Mouse (Mus musculus) thymus, postnatal 10 days (tissue): ENCODE results near the gene Man2a2.
"Not testable (repeated sequence)": the region's sequence is repeated elsewhere in the genome, so short reads cannot be mapped to it uniquely, and the experiment has no call there.

ENCODE experiments used
- DNase-seq, 2 experiments: peaks; one replicate each; pipeline ENCODE4 v3.0.0; 2021; ENCODE audit warnings: low spot score in 2 of 2

The Man2a2 gene

DNA sequence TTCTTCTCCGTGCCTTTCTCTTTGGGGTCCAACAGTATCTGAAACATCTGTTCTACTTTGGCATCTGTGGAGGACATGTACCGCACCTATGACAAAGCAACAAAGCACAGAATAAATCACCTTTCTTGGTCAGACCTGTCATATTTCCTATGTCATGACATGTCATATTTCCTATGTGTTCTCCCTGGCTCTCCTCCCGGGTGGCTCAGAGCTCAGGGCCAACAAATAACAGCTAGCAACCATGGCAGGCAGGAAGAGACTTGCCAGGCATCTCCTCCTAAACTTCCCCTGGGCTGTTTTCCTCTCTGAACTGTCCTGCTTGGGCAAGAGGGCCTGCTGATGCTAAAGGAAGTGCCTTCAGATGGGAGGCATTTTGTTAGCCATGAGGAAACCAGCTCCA lies 34.2 kb downstream of the Man2a2 start:
- DNase-seq: no peak

DNA sequence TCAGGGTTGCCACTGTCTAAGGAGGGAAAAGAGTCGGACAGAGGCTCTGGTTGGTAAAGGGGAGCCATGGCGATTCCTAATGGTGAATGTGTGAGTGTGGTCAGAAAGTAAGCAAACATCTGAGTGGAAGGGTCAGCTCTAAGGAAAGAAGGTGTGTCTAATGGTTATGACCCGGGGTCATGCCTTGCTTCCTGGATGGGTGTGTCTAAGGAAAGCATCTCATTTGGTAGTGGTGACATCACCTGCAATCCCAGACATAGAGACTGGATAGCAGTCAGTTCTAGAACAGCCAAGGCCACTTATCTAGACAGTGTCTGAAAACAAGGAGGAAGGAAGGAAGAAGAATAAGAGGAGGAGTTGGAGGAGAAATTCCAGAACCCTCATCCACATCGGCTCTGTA lies 36.3 kb downstream of the Man2a2 start:
- no peak for DNase-seq

- DNase-seq: no peak
Measured at GRCm38 (mm10) chr7:80331433-80331832, 39.7 kb downstream of the Man2a2 start.

DNA sequence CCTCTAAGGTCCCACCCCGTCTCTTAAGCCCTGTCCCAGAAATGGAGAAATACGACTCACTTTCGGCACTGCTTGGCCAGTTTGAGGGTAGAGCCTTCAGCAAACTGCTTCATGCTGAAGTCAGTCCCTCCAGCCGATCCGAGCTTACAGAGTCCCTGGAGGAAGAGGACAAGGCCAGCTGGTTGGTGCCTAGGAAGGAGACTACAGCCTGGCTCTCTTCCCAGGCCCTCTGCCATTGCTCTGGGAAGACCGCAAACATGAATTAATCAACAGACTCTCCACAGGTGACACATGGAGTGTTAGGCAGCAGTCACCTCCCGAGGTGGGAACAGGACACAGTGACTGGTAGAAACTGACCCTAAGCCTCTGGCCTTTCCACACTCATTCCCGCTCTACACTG lies 40.9 kb downstream of the Man2a2 start:
- no peak for DNase-seq

GRCm38 (mm10) chr7:80326076-80326475 lies 45.1 kb downstream of the Man2a2 start:
- no peak for DNase-seq

DNA sequence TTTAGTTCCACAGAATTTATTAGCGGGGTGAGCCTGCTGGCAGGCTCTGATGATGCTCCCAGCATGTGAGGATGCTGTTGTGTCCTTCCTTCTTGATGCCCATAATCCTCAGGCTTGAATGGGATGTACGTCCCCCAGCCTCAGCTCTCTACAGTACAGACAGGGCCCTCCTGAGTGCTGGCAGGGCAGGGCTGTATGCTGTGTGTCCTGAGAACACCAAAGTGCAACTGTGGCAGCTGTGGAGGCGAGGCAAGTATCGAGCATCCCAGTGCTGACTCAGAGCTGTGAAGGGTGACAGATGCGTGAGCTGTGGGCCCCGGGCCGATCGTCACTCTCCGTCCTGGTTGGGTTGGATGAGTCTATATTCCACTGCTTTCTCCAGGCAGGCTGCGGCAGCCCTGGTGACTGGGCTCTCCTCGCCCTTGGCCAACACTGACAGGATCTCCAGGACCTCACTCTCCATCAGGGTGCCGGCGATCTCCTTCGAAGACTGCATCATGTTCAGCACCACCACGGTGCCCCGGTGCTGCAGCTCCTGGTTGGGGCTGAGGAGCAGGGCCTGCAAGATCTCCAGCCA lies 45.8 kb downstream of the Man2a2 start:
- DNase-seq: no peak

DNA sequence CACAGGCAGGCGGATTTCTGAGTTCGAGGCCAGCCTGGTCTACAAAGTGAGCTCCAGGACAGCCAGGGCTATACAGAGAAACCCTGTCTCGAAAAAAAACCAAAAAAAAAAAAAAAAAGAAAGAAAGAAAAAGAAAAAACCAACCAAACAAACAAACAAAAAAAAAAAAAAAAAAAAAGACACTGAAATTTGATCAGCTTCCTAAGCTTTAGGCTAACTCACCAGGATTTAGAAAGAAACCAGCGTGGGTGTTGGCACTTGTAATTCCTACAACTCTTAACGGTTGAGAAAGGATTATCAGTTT lies 46.4 kb downstream of the Man2a2 start:
- DNase-seq: not testable (repeated sequence)

DNA sequence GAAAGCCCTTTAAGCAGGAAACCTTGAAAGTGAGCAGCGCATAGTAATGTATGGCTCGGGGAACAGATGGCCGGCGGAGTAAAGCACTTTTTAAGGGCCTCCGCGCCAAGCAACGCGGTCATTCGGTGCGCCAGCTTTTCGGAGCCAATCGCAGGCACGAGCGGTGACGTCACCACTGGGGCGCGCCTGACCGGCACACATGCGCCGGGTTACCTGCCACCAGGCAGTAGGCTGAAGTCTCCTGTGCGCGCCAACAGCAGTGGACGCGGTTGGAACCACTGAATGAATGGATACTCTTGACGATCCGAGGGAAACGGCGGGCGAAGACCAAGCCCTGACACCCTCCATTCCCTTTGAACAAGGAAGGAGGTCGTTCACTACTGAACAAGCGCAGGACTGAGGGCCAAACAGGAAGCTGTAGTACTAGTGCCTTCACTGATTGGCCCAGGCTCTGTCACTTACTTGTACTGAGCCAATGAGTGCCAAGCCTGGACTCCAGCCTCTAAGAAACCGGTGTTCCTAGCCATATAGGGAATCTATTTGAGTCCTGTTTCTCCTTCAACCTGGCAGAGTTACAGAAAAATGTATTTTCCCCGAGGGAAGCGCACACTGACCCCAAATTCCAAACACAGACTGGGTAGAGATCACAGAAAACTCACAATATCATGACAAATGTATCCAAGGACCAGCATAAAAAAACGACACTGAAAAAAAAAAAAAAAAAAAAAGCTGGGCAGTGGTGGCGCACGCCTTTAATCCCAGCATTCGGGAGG lies 46.9 kb downstream of the Man2a2 start, which contains the start of gene Rccd1:
TSS of gene Rccd1 (minus strand) at position 412 of the 773 bp plus-strand sequence.
- peak; percentile 85 to 88 for DNase-seq

DNA sequence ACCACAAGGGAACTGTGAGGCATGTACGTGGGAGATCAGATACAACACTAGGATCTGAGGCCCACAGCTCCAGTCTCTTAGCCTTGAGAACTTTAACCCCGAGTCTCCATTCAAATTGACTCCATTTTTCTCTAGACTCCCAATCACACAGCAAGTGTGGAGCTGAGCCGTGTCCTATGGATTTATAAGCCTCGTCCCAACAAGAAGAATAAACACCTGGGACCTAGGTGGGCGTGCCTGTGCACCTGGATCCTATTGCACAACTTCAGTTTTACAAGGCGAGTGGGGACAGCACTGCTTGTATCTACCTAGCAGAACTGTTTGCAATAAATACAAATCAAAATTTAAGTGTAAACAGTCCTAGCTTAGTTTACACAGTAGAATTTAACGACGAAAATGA lies 47.8 kb downstream of the Man2a2 start:
- no peak for DNase-seq

DNA sequence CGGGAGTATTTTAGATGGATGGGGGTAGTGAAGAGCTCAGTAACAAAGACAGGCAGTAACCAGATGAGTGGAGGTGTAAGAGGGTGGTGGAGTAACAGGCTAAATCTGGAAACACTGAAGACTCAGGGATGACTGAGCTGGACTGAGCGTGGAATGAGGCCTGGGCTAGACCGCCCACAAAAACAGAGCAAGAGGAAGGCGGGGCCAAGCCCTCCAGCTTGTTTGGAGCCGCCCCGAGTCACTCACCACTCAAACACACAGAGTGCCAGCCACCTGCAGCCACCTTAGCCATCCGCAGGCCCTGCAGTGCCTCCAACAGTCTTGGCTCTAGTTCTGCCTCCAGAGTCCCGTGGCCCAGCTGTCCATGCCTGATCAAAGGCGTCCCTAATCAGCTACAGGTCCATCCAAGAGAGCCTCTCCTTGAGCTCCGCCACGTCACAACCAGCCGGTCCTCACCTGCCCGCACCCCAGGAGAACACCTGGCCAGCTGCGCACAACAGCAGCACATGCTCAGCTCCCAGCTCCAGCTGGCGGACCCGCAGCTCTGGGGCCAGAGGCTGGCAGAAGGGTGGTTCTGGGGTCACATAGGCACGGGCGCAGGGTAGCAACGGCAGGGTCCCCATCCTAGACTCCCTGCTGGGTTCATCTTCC lies 51.2 kb downstream of the Man2a2 start:
- DNase-seq: no peak

DNA sequence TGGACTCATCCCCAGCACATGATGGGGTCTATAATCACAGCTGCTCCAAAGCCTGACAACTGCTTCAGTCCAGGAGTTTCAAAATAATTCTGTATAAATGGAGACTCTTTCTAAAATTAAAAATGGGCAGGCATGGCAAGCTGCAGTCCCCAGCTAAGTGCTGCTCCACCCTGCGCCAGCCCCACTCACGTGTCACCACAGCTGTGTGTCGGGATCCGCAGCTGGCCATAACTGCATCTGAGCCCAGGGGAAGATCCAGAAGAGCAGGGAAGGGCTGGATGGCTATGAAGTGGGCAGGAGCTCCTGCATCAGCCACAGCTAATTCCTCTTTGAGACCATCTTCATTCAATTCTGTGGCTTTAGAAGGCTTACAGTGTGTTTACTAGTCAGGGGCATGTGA lies 52.5 kb downstream of the Man2a2 start:
- DNase-seq: no peak

DNA sequence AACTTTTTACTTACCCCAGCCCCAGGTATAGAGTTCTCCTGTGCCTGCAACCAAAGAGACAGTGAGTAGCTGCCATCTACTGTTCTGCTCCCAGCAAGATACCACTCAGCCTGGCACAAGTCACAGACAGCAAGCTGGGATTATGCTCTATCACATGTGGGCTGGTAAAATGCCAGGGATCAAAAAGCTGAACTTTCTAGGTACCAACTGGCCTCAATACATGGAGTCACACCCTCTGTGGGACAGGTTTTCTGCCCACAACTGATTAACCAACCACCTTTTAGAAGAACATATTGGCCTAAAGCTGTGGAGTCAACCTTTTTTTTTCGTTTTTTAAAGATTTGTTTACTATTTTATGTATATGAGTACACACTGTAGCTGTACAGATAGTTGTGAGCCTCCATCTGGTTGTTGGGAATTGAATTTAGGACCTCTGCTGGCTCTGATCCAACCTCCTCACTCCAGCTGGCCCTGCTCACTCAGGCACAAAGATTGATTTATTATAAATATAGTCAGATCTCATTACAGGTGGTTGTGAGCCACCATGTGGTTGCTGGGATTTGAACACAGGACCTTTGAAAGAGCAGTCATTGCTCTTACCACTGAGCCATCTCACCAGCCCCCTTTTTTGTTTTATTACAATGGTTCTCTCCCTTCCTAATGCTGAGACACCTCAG lies 53.6 kb downstream of the Man2a2 start:
- no peak for DNase-seq

DNA sequence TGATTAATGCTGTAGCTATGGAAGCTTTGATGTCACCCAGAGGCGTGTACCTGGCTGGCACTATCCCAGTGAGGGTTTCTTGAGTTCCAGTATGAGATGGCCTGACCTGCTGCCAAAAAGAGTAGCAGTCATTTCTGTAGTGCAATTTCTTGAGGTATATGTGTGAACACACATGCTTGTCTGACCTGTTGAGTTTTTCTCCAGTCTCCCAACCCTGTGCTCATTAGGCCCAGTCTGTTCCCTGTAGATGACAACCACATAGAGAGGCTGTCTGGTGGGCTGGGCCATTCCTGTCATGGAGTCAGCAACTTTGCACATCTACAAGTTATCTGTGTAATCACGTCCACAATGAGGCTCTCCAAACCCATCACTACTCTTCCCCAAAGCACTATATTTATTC lies 55.4 kb downstream of the Man2a2 start:
- DNase-seq: no peak

DNA sequence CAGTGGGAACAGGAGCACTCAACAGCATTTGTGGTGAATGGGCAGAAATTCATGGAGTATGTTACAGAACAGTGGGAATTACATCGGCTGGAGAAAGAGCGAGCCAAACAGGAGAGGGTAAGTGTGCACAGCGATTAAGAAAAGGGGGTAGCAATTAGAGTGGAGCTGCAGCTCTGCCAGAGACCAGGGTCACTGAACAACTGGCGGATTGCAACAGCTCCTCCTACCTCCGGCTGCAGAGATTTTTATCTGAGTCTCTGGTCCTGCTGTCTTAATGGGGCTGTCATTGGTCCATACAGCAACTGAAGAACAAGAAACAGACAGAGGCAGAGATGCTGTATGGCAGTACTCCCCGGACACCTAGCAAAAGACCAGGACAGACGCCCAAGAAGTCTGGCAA lies 60.4 kb downstream of the Man2a2 start:
- no peak for DNase-seq

DNA sequence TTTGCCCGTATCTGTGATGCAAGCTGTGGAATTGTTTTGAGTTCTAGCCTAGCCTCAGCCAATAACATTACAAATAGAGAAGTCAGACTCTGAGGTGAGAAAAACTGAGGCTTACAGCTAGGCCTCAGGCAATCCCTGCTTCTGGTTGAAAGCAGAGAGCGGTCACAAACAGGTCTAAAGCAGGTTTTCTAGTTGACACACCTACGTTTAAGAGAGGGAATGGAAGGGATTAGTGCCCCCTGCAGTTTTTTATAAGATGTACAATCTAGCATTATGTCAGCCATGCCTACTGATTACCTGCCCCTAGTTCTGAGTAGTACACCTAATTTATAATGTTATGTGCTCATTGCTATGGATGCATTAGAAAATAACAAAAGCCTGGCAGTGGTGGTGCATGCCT lies 63.4 kb downstream of the Man2a2 start:
- DNase-seq: no peak

- no peak for DNase-seq
Measured at GRCm38 (mm10) chr7:80301522-80301921, 69.7 kb downstream of the Man2a2 start.

DNA sequence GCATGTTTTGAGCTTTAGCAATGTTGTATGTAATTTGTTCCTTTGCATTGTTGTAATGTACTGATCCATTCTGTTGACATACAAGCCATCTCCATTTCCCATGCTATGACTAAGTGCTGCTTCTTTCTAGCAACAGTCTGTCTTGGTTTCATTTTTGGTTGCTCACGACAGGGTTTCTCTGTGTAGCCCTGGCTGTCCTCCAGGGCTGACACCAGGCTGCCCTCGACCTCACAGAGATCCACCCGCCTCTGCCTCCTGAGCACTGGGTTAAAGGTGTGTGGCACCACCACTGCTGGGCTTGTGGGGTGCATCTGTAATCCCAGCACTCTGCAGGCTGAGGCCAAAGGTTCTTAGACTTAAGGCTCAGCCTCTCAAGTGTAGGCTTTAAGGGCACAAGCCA lies 71.6 kb downstream of the Man2a2 start:
- DNase-seq: no peak
